Mouse (Mus musculus) limb, embryonic 12.5 days (tissue): Measurements from ENCODE around the gene Cmtm4. TPM values are rescaled to one million over a fixed set of nuclear protein-coding genes. Genes with fewer than 3 reads are reported as not detected.

Experiments used
- ATAC-seq: fragments of 200-750 bp; cut with Nextera tagmentation; 2 replicates; pipeline ENCODE4 v1.8.0; 2017; ENCODE audit warnings: low read depth, moderate TSS enrichment; ENCODE audit not compliant: insufficient number of reproducible peaks, insufficient read depth, low FRiP score, low TSS enrichment
- H3K27ac ChIP-seq: fragments of 300-500 bp; sonication (generic); 2 replicates; pipeline ENCODE4 v1.5.1; 2016; ENCODE audit warnings: mild to moderate bottlenecking, moderate library complexity
- H3K27me3 ChIP-seq: fragments of 300-500 bp; sonication (generic); 2 replicates; pipeline ENCODE4 v1.6.1; 2016; ENCODE audit warnings: mild to moderate bottlenecking, moderate library complexity
- H3K36me3 ChIP-seq: fragments of 300-500 bp; sonication (generic); 2 replicates; pipeline ENCODE4 v1.6.1; 2016; ENCODE audit warnings: mild to moderate bottlenecking, moderate library complexity
- H3K4me1 ChIP-seq: fragments of 300-500 bp; sonication (generic); replicated peaks from 2 replicates; pipeline ENCODE4 v1.6.1; 2016
- H3K4me2 ChIP-seq: fragments of 300-500 bp; sonication (generic); 2 replicates; pipeline ENCODE4 v1.6.1; 2016; ENCODE audit warnings: mild to moderate bottlenecking, moderate library complexity
- H3K4me3 ChIP-seq: fragments of 300-500 bp; sonication (generic); replicated peaks from 2 replicates; pipeline ENCODE4 v1.5.1; 2016; ENCODE audit warnings: mild to moderate bottlenecking
- H3K9ac ChIP-seq: fragments of 300-500 bp; sonication (generic); replicated peaks from 2 replicates; pipeline ENCODE4 v1.6.1; 2016; ENCODE audit warnings: mild to moderate bottlenecking, moderate library complexity
- H3K9me3 ChIP-seq: fragments of 300-500 bp; sonication (generic); 2 replicates; pipeline ENCODE4 v1.6.1; 2016; ENCODE audit warnings: mild to moderate bottlenecking, moderate library complexity
- WGBS: fragments of 180-500 bp; shearing (Covaris S2); methylation state at CpG from one replicate; pipeline ENCODE4 v1.1.7; 2016; 5-methylcytosine and 5-hydroxymethylcytosine counted together
- polyA plus RNA-seq: library from polyadenylated mRNA; unstranded; fragments of >200 nt; fragmentation: Nextera tagmentation; extraction: Ambion mirVana; gene quantifications from 2 replicates; pipeline ENCODE4 v1.2.1, GENCODE M21; 2016

The Cmtm4 gene
- polyA plus RNA-seq, 1 experiment from 2014 or later: 3.2 TPM

DNA sequence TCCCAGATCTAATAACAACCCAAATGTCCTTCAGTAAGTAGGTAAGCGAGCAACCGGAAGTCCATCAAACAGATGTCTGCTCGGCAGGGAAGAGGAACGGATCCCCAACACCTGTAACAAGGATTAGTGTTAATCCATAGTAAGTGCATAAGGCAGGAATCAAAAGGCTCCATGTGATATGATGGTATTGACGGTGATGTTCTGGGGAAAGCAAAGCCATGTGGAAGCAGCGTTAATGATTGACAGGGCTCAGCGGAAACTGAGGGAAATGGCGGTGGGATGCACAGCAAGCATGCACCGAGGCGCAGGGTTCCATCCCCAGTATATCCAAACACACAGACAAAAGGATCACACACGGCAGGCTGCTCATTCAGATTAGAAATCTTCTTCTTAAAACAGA is 21.3 kb downstream of the Cmtm4 start:
- Histone ChIP-seq H3K27ac (no peak overlapping the region), H3K4me1 (peaks cover 21% of the 10 kb centered on the region), H3K9me3 (no peaks in the 10 kb centered on the region), H3K9ac (no peak overlapping the region), H3K36me3 (0 out of 2 replicates have a peak, but pooled peaks cover 5% of the 10 kb centered on the region), H3K27me3 (no peaks in the 10 kb centered on the region), H3K4me3 (no peak overlapping the region), H3K4me2 (no peak overlapping the region)
- 75% methylated on average over 11 of the region's 11 CpGs for WGBS
- no peak for ATAC-seq

DNA sequence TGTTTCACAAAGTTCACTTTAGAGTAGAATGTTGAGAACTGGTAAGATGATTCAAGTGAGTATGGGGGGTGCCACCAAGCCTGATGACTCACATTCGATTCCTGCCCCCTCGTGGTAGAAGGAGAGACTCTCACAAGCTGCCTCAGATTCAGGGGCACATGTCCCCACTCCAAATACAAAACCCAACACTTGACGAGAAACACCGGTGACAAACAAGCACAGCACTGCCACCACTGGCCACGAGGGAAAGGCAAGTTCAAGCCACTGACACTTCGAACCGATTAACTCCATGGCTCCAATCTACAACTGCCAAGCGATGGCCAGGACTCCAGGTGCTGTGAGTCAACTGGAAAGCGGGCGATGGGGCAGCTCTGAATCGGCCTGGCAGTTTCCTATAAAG is 21.8 kb downstream of the Cmtm4 start:
- H3K36me3 ChIP-seq: 0 out of 2 replicates have a peak, but pooled peaks cover 5% of the 10 kb centered on the region
- WGBS: 81% methylated on average over 11 of the region's 11 CpGs
- no peak for ATAC-seq
- no peak overlapping the region for H3K9ac ChIP-seq
- no peak overlapping the region for H3K27ac ChIP-seq
- peaks cover 21% of the 10 kb centered on the region for H3K4me1 ChIP-seq
- H3K4me3 ChIP-seq: no peak overlapping the region
- H3K27me3 ChIP-seq: no peaks in the 10 kb centered on the region
- H3K9me3 ChIP-seq: no peaks in the 10 kb centered on the region
- H3K4me2 ChIP-seq: no peak overlapping the region

DNA sequence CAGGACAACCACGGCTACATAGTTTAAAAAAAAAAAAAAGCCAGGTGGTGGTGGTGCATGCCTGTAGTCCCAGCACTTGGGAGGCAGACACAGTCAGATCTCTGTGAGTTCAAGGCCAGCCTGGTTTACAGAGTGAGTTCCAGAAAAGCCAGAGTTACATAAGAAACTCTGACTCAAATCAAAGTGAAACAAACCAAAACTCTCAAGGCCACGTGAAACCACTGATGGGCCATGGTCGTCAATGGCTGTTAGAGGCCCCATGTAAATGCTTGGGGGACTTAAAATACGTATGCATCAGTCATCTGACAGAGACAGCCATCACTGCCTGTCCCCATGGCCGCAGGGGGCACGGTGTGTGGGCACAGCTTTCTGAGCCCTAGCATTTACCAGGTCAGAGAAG is 24.5 kb downstream of the Cmtm4 start:
- 91% methylated on average over 6 of the region's 6 CpGs for WGBS
- no peaks in the 10 kb centered on the region for H3K9me3 ChIP-seq
- no peak overlapping the region for H3K9ac ChIP-seq
- peaks cover 21% of the 10 kb centered on the region for H3K4me1 ChIP-seq
- H3K36me3 ChIP-seq: 0 out of 2 replicates have a peak, but pooled peaks cover 5% of the 10 kb centered on the region
- no peak overlapping the region for H3K4me2 ChIP-seq
- H3K27me3 ChIP-seq: no peaks in the 10 kb centered on the region
- H3K27ac ChIP-seq: no peak overlapping the region
- no peak overlapping the region for H3K4me3 ChIP-seq
- no peak for ATAC-seq

DNA sequence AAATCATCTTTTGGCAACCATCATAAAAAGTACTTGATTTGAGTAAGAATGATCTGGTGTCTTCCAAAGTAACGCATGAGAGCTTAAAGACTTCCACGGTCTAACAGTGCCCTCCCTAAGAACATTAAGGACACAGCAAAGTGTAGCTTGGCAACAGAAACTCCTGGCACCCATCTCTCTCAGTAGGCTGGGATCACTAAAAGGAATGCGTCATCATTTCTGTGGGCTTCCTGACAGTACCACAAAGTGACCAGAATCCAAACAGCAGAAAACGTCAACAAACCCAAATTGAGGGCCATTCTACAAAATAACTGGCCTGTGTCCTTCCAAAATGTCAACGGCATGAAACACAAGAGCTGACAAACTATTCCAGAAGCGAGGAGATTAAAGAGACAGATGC is 25.5 kb downstream of the Cmtm4 start:
- no peak overlapping the region for H3K4me3 ChIP-seq
- H3K4me1 ChIP-seq: peaks cover 13% of the 10 kb centered on the region
- H3K9ac ChIP-seq: no peak overlapping the region
- H3K27ac ChIP-seq: no peak overlapping the region
- H3K4me2 ChIP-seq: no peak overlapping the region
- no peak for ATAC-seq
- WGBS: 74% methylated on average over 6 of the region's 6 CpGs
- no peaks in the 10 kb centered on the region for H3K9me3 ChIP-seq
- 0 out of 2 replicates have a peak, but pooled peaks cover 5% of the 10 kb centered on the region for H3K36me3 ChIP-seq
- H3K27me3 ChIP-seq: no peaks in the 10 kb centered on the region

DNA sequence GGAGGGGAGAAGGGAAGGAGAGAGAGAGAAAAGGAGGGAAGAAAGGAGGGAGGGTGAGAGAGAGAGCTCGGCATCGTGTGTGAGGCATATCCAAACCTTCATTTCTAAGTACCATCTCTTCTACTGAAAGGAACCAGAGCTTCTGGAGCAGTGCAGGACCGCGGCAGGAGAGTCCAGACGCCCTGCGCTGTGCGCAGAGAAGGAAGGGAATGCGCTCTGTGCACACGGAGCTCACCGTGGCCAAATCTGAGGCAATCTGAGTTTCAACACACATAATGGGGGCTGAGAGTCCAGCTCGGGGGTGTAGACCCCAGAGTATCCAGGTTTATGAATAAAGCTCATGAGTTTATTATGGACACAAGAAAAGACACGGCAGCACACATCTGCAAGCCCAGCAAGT is 26.0 kb downstream of the Cmtm4 start:
- Histone ChIP-seq H3K27me3 (no peaks in the 10 kb centered on the region), H3K4me3 (no peak overlapping the region), H3K9me3 (no peaks in the 10 kb centered on the region), H3K4me1 (peaks cover 9% of the 10 kb centered on the region; the same call in 1 of the 2 replicates), H3K27ac (no peak overlapping the region), H3K9ac (no peak overlapping the region), H3K4me2 (no peak overlapping the region), H3K36me3 (0 out of 2 replicates have a peak, but pooled peaks cover 5% of the 10 kb centered on the region)
- 87% methylated on average over 12 of the region's 12 CpGs for whole genome bisulfite sequencing
- no peak for ATAC-seq

DNA sequence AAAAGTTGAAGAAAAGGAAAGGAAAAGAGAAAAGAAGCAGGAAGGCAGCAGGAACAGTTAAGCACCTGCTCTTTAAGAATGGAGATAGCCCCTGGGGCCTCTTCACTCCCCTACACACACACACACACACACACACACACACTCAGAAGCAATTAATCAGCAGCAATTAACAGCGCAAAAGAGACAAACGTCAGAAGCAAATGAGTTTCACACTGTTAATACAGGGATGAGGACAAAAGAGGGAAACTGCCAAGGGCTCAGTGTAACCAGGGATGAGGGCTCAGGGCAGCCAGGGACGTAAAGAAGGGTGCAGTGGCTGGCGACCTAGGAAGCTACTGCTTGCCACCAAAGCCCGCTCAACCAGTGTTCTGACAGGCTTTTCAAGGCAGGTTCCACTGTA is 28.2 kb downstream of the Cmtm4 start:
- H3K36me3 ChIP-seq: 0 out of 2 replicates have a peak, but pooled peaks cover 5% of the 10 kb centered on the region
- no peak overlapping the region for H3K4me3 ChIP-seq
- no peak overlapping the region for H3K4me2 ChIP-seq
- no peak for ATAC-seq
- no peak overlapping the region for H3K9ac ChIP-seq
- no peaks in the 10 kb centered on the region for H3K27me3 ChIP-seq
- 66% methylated on average over 5 of the region's 5 CpGs for WGBS
- H3K27ac ChIP-seq: no peak overlapping the region
- H3K4me1 ChIP-seq: peaks cover 9% of the 10 kb centered on the region; the same call in 1 of the 2 replicates
- no peaks in the 10 kb centered on the region for H3K9me3 ChIP-seq

DNA sequence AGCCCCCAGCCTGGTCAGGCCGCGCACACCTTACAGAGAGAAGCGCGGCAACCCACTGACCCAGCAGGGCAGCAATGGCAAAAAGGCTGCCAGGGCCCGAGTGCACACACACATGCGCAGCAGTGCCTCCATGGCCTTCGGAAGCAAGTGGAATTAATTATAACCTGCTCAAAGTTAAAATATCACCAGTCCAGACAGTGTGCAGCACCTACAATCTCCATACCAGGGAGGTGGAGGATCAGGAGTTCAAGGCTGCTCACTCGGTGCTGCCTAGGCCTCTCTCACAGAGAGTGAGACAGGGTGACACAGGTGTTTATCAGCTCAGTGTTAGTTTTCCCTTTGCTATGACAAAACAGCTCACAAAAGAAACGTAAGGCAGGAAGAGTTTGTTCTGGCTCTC is 29.9 kb downstream of the Cmtm4 start:
- Histone ChIP-seq H3K4me2 (no peak overlapping the region), H3K9ac (no peak overlapping the region), H3K27me3 (no peaks in the 10 kb centered on the region), H3K4me1 (peaks cover 9% of the 10 kb centered on the region; the same call in 1 of the 2 replicates), H3K36me3 (no peaks in the 10 kb centered on the region), H3K27ac (no peak overlapping the region), H3K9me3 (no peaks in the 10 kb centered on the region), H3K4me3 (no peak overlapping the region)
- ATAC-seq: no peak
- WGBS: 82% methylated on average over 9 of the region's 9 CpGs

DNA sequence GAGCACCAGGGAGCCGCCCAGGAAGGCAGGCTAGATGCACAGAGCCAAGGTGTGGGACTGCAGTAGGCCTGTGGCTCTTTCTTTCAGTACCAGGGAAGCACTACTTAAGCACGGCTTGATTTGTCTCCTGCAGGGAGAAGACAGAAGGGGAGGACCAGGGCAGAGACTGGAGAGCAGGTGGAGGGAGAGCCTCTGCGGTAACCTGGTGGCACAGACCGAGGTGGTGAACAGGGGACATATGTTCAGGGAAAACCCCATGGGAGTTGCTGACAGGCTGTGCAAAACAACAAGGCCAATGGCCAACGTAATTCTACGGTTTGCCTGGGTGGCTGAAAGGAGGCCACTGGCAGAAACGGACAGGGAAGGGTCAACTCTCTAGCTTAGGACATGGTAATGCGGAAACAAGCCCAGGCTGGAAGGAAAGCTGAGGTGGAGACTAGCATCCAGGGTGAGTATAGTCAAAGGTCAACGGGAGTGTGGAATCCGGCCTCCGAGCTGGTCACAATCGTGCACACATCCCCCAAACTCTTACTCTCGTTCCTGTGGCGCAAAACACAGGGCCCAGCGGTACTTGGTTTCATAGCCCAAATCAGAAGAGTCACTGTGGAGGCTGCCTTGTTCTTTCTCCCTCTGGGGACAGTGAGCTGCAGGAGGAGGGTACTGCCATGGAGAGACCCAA is 35.7 kb downstream of the Cmtm4 start:
- H3K9ac ChIP-seq: no peak overlapping the region
- 78% methylated on average over 15 of the region's 15 CpGs for WGBS
- no peak overlapping the region for H3K4me2 ChIP-seq
- no peaks in the 10 kb centered on the region for H3K4me1 ChIP-seq
- no peak overlapping the region for H3K27ac ChIP-seq
- peaks cover 22% of the 10 kb centered on the region for H3K36me3 ChIP-seq
- no peaks in the 10 kb centered on the region for H3K9me3 ChIP-seq
- no peak for ATAC-seq
- H3K4me3 ChIP-seq: no peak overlapping the region
- H3K27me3 ChIP-seq: no peaks in the 10 kb centered on the region

DNA sequence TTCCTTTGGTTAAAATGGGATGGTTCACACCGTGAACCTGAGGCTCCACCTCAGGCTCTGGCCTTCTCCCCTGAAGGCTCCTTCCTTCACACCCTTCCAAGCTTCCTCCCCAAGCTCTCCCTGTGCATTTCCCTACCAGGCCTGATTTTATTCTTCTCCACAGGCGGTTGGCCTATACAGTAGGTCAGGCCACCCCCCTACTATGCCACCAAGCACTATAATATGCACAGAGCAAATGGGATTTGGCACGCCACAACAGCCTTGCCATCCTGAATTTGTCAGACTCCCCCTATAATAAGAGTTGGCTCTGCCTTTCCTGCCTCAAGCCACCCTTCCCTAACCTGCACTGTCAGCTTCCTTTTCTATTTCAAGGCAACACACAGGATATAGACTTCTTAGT is 37.0 kb downstream of the Cmtm4 start:
- 91% methylated on average over 3 of the region's 3 CpGs for WGBS
- Histone ChIP-seq H3K4me2 (no peak overlapping the region), H3K9me3 (no peaks in the 10 kb centered on the region), H3K4me3 (no peak overlapping the region), H3K4me1 (no peaks in the 10 kb centered on the region), H3K36me3 (peaks cover 34% of the 10 kb centered on the region), H3K27me3 (no peaks in the 10 kb centered on the region), H3K9ac (no peak overlapping the region), H3K27ac (no peak overlapping the region)
- ATAC-seq: no peak

DNA sequence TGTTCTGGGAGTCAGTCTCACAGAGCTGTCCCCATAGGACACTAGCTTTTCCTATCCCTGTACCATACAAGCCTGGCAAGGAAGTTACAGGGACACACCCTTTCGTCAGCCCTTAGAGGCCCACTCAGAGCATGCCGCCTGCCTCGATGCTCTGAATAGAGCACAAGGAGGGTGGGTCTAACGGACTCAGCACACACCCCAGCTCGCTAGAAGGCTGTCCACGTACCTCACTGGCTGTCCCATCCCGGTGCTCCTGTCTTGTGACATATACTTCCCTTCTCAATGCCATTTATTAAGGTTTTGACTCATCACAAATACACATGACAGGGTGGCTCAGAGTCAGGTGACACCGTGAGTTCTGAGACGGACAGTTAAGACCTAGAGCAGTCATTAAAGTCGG is 41.1 kb downstream of the Cmtm4 start:
- no peak overlapping the region for H3K27ac ChIP-seq
- H3K9ac ChIP-seq: no peak overlapping the region
- ATAC-seq: no peak
- H3K27me3 ChIP-seq: no peaks in the 10 kb centered on the region
- H3K4me1 ChIP-seq: no peaks in the 10 kb centered on the region
- 96% methylated on average over 10 of the region's 10 CpGs for WGBS
- no peak overlapping the region for H3K4me2 ChIP-seq
- no peaks in the 10 kb centered on the region for H3K9me3 ChIP-seq
- H3K4me3 ChIP-seq: no peak overlapping the region
- H3K36me3 ChIP-seq: peaks cover 62% of the 10 kb centered on the region

DNA sequence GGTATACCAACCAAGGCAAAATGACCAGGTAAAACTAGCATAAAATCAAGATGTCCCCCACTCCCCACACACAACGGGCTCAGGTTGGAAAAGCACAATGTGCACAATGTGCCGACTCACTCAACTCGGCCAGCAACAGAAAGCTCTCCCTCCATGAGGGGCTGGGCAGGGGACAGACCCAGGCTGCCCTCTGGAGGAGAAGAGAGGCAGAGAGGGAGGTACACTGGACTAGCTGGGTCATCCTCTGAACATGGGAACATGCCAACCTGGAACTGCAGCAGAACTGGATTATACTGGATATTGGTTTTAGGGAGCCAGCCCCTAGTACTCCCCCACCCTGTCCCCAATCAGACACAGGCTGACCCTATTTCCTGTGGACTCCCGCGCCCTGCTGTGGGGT is 42.4 kb downstream of the Cmtm4 start:
- Histone ChIP-seq H3K36me3 (peaks cover 66% of the 10 kb centered on the region), H3K9ac (no peak overlapping the region), H3K4me2 (no peak overlapping the region), H3K4me1 (no peaks in the 10 kb centered on the region), H3K27me3 (no peaks in the 10 kb centered on the region), H3K4me3 (no peak overlapping the region), H3K27ac (no peak overlapping the region), H3K9me3 (no peaks in the 10 kb centered on the region)
- 61% methylated on average over 5 of the region's 5 CpGs for WGBS
- no peak for ATAC-seq

DNA sequence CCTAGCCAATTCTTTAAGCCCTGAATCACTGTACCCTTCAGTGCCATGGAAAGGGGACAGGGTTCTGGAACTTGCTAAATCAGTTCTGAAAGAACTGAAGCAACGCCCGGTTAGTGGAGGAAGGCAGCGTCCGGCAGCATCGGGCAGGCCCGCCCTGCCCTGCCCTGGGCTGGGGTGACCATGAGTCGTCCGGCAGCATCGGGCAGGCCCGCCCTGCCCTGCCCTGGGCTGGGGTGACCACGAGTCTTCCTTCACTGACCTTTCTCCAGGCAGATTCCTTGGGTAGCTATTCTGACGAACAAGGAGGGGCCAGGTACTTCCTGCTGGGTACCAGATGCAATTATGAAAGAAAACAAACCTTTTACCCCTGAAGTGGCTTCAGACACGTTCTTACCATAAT is 45.6 kb downstream of the Cmtm4 start:
- H3K9ac ChIP-seq: no peak overlapping the region
- H3K27me3 ChIP-seq: no peaks in the 10 kb centered on the region
- no peaks in the 10 kb centered on the region for H3K9me3 ChIP-seq
- 87% methylated on average over 13 of the region's 13 CpGs for WGBS
- H3K4me1 ChIP-seq: no peaks in the 10 kb centered on the region
- H3K27ac ChIP-seq: no peak overlapping the region
- peaks cover 75% of the 10 kb centered on the region for H3K36me3 ChIP-seq
- H3K4me3 ChIP-seq: no peak overlapping the region
- no peak for ATAC-seq
- no peak overlapping the region for H3K4me2 ChIP-seq
